Mouse (Mus musculus): ENCODE measurements at regions not wholly inside any gene's neighbourhood (a gene's known extent, or its start where the extent isn't known, plus 50 kb on each side); places are given as distances from the start of the nearest gene placed in this dataset.

- DNase-seq (ENCODE audit: low spot score) = no peak
These were observed 759.9 kb upstream of the Fam160b2 start for GRCm38 (mm10) chr14:71359581-71359980.

DNA sequence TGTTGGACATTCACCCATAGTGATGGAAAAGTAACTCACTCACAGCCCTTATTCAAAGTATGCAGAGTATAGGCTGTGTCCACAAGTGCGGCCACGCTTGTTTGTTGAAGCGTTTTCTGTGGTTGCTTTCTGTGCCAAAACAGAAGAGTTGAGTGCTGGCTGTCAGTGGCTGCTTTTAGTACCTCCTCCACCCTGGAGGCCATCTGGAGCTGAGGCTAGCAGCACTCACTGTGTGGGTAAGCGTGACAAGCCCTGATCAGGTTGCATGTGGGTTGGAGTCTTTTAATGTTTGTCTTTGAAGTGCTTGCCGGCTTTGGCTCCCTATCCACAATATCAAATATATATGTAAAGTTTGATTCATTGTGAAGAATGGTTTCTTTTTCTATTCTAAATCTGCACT, 738.6 kb upstream of the Fam160b2 start:
- no peak for DNase-seq (ENCODE audit: low spot score)

DNA sequence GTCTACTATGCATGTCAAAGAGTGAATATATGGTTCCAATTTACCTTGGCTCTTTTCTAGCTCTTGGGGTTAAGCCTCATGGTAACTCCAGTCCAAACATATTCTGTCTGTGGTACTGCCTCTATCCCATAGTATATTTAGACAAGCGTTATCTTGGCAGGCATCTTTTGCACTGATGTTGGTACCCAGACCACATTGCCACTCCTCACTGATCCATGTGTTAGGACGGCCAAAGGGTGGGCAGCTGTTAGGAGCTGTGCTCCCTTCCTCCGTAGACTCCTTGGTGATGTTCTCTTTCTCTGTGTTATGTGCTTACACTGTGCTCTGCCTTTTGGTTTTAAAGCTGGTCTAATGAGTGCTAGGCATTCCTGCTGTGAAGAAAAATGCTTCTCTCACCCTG, 737.3 kb upstream of the Fam160b2 start:
- no peak for DNase-seq (ENCODE audit: low spot score)

DNA sequence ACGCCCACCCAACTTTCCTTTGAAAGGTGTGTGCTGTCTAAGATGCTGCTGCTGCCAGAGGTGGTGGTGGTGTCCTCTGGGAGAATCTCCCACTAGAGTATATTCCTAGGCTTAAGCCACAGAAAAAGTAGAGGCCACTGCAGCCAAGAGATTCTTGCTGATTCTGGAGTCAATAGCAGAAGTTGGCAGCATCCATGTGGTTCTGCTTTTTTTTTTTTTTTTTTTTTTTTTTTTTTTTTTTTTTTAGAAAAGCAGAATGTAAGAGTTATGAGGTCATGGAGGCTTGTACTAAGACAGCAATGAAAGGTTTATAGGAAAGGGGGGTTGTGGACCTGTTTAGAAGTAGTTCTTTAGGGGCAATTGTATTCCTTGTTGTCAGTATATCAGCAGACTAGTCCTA, 734.4 kb upstream of the Fam160b2 start:
- DNase-seq (ENCODE audit: low spot score) = no peak

GRCm38 (mm10) chr14:71329862-71330630, 730.4 kb upstream of the Fam160b2 start:
- no peak for DNase-seq (ENCODE audit: low spot score)

- no peak for DNase-seq (ENCODE audit: low spot score)
These were observed 728.0 kb upstream of the Fam160b2 start for GRCm38 (mm10) chr14:71327621-71328020.

- no peak for DNase-seq (ENCODE audit: low spot score)
These were observed 727.0 kb upstream of the Fam160b2 start for GRCm38 (mm10) chr14:71326521-71327105.

GRCm38 (mm10) chr14:71315228-71315627, 715.6 kb upstream of the Fam160b2 start:
- DNase-seq (ENCODE audit: low spot score) = no peak

- DNase-seq (ENCODE audit: low spot score) = no peak
These were observed 700.1 kb upstream of the Fam160b2 start for GRCm38 (mm10) chr14:71299755-71300154.

GRCm38 (mm10) chr14:71281568-71281967, 681.9 kb upstream of the Fam160b2 start:
- DNase-seq (ENCODE audit: low spot score) = no peak

DNA sequence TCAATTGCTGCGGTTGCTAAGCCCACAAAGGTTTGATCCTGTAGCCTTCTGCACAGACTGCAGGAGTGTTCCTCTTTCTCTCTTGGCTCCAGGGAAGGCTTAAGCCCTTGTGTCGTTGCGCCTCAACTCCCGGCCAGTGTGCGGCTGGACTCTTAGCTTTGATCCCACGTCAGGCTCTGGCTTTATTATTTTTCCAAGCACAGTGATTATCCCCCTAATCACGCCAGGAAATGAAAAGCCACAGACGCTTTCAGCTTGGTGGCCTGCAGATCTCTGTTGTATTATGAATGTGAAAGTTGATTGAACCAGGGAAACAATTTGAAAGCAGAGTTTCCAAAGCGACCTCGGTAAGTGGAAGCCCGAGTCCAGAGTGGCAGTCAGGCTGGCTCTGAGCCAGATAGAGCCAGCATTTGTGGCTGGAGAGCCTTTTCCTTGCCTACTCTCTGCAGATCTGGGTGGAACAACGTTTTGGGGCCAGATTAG, 676.7 kb upstream of the Fam160b2 start:
- DNase-seq (ENCODE audit: low spot score) = no peak

- no peak for DNase-seq (ENCODE audit: low spot score)
These were observed 672.8 kb upstream of the Fam160b2 start for GRCm38 (mm10) chr14:71272470-71272869.

- DNase-seq (ENCODE audit: low spot score) = no peak
These were observed 658.0 kb upstream of the Fam160b2 start for GRCm38 (mm10) chr14:71257650-71258049.

GRCm38 (mm10) chr14:71254207-71254606, 654.6 kb upstream of the Fam160b2 start:
- no peak for DNase-seq (ENCODE audit: low spot score)

GRCm38 (mm10) chr14:71252136-71252535, 652.5 kb upstream of the Fam160b2 start:
- no peak for DNase-seq (ENCODE audit: low spot score)

GRCm38 (mm10) chr14:71251116-71251515, 651.5 kb upstream of the Fam160b2 start:
- no peak for DNase-seq (ENCODE audit: low spot score)

GRCm38 (mm10) chr14:71249387-71249965, 649.8 kb upstream of the Fam160b2 start:
- no peak for DNase-seq (ENCODE audit: low spot score)

DNA sequence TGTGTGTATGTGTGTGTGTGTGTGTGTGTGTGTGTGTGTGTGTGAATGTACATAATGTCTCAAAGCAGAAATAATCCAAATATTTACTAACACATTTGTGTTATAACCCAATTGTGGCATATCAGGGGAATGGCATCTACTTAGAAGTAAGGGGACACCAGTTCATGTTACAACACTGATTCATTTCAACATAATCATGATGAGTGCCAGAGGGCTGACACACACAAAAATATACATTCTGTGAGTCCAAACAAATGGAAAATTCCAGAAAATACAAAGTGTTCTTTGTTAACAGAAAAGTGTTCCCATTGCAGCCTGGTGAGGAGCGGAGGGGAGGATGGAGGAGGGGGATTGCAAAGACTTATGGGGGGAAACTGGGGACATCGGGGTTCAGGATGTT, 648.9 kb upstream of the Fam160b2 start:
- no peak for DNase-seq (ENCODE audit: low spot score)

GRCm38 (mm10) chr14:71241655-71242390, 642.2 kb upstream of the Fam160b2 start:
- DNase-seq (ENCODE audit: low spot score) = no peak

DNA sequence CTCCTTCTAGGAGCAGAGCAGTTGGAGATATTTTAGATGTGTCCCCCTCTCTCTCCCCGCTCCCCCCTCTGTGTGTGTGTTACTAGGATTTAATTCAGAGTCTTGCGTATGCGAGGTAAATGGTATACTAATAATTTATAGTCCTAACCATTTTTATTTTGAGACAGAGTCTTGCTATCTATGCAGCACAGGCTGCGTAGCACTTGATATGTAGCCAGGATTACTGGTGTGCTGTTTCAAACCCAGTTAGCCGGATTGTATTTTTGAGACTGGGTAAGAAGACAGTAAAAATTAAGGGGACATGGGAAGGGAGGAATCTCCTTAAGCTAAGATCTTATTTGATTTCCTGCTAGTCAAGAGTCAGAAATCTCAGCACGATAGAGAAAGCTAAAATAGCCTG, 636.6 kb upstream of the Fam160b2 start:
- DNase-seq (ENCODE audit: low spot score) = no peak

DNA sequence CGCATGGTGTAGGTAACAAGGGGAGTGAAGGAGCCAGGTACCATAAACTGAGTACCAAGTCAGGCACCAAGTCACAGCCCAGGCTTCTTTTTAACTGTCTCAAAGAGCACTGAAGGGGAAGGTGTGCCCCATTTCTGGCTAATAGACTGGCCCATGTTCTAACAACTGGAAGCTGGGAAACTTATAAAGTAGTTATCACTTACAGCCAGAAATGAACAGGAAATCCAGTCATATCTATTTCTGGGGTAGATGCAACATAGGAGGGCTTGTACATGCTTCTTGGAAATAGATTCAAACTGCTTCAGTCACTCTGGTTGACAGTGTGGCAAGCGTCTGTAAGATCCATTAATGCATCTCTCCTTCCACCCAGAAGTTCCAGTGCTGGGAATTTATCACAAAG, 635.3 kb upstream of the Fam160b2 start:
- DNase-seq (ENCODE audit: low spot score) = no peak

GRCm38 (mm10) chr14:71234276-71234675, 634.6 kb upstream of the Fam160b2 start:
- DNase-seq (ENCODE audit: low spot score) = no peak
